Mouse (Mus musculus) bone marrow macrophage, adult 2 months (primary cell): ENCODE measurements around the gene Git2.

Experiments used
- CTCF ChIP-seq: IDR thresholded peaks from 2 replicates; pipeline ENCODE4 v1.5.1; 2012; ENCODE audit warnings: low read depth, mild to moderate bottlenecking, low read length, moderate library complexity
- POLR2A ChIP-seq: IDR thresholded peaks from 2 replicates; pipeline ENCODE4 v1.6.1; 2012; ENCODE audit warnings: mild to moderate bottlenecking, low read depth, low read length, borderline replicate concordance

GRCm38 (mm10) chr5:114690633-114691567 is 84.4 kb downstream of the Git2 start, which contains the start of gene Gltp:
- TF ChIP-seq CTCF (no peak), POLR2A (no peak)
